9 mouse cellular contexts compared by ENCODE assay signal in the genomic region with DNA sequence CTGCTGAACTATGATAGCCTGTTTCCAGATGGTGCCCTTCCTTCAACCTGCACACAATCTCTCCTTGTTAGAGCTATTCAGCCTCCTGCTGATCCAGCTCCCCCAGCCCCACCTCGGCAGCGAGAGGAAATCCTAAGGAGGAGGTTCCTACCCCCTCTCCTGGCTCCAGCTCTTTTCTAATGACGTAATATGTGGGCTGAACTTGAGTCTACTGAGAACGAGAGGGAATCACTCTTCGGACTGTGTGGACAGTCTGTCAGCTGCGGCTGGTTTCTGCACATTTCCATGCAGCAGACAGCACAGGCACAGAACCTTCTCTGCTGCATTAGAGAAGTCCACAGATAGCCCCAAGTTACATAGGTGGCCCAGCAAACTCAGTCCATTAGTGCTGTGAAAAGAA. TPM values are rescaled to one million over a fixed set of nuclear protein-coding genes. Genes with fewer than 3 reads are reported as not detected.
DNase-seq lines count a peak whose midpoint lies in the region; ATAC-seq and TF ChIP-seq lines count a peak whose summit lies in the region.
"Had no signal": no experiment of that assay in that cellular context is flagged by ENCODE, and none has a peak within 500 bp of the region (broad histone marks: within the 10 kb centered on the region; RNA-seq: fewer than 3 reads in every experiment).

No protein-coding gene starts in this region.

- no peaks in the 10 kb centered on the region for H3K9me3 ChIP-seq in midbrain, embryonic 12.5 days
- no peaks in the 10 kb centered on the region for H3K9me3 ChIP-seq in stomach, embryonic 15.5 days

- peak; percentile 75 for ATAC-seq in midbrain, embryonic 12.5 days (ENCODE audit: low FRiP score, low read depth)
- peak; percentile 89 for ATAC-seq in stomach, embryonic 15.5 days (ENCODE audit: insufficient read depth, low FRiP score, low read depth)
- ATAC-seq in megakaryocyte, adult 5-6 weeks (ENCODE audit: poor library complexity, severe bottlenecking), result no peak

- 0 out of 2 replicates have a peak overlapping the region, but pooled peaks have one; percentile 42 for H3K27ac ChIP-seq in midbrain, embryonic 12.5 days (replicated peaks)
- H3K27ac ChIP-seq in stomach, embryonic 15.5 days, result peak overlapping the region; percentile 74

- peak; percentile 9 to 29 for DNase-seq in lung, adult 18-20 months
- DNase-seq in lung, adult 2 months, result no peak
- DNase-seq in forelimb bud, embryonic 11.5 days (ENCODE audit: low read depth, low spot score), result peak; percentile 86
- DNase-seq in heart, postnatal 4 days, result peak; percentile 63
- peak; percentile 15 to 38 for DNase-seq in layer of hippocampus, postnatal 14 days (ENCODE audit: low spot score in 2 of 2)

- peak overlapping the region; percentile 15; the same call in 1 of the 2 replicates for H3K4me2 ChIP-seq in midbrain, embryonic 12.5 days (replicated peaks)
- peak overlapping the region; percentile 63 for H3K4me2 ChIP-seq in stomach, embryonic 15.5 days

- H3K4me1 ChIP-seq in lung, adult 2 months (ENCODE audit: control insufficient read depth, insufficient read depth, low read length), result no peaks in the 10 kb centered on the region
- H3K4me1 ChIP-seq in midbrain, embryonic 12.5 days, result peaks cover 16% of the 10 kb centered on the region
- H3K4me1 ChIP-seq in stomach, embryonic 15.5 days, result 0 out of 2 replicates have a peak, but pooled peaks cover 9% of the 10 kb centered on the region

- no peak for TF ChIP-seq POLR2A in lung, adult 2 months (IDR thresholded peaks at IDR 0.05; ENCODE audit: borderline replicate concordance, extremely low read depth, low read depth, low read length)

- no peaks in the 10 kb centered on the region for H3K27me3 ChIP-seq in midbrain, embryonic 12.5 days
- H3K27me3 ChIP-seq in stomach, embryonic 15.5 days (replicated peaks), result no peaks in the 10 kb centered on the region
- H3K27me3 ChIP-seq: CH12.LX had no signal

- WGBS in lung, adult 2 months, result 14% methylated on average over 6 of the region's 6 CpGs
- WGBS in midbrain, embryonic 12.5 days, result 12% methylated on average over 6 of the region's 6 CpGs
- WGBS in stomach, embryonic 15.5 days, result 3% methylated on average over 6 of the region's 6 CpGs

- TF ChIP-seq CTCF in lung, adult 2 months (IDR thresholded peaks at IDR 0.05; ENCODE audit: insufficient read depth, low read length), result no peak

- H3K9ac ChIP-seq in midbrain, embryonic 12.5 days (replicated peaks), result 0 out of 2 replicates have a peak overlapping the region, but pooled peaks have one; percentile 11
- H3K9ac ChIP-seq in stomach, embryonic 15.5 days, result no peak overlapping the region

- no peaks in the 10 kb centered on the region for H3K36me3 ChIP-seq in midbrain, embryonic 12.5 days
- no peaks in the 10 kb centered on the region for H3K36me3 ChIP-seq in stomach, embryonic 15.5 days

- no peak overlapping the region for H3K4me3 ChIP-seq in lung, adult 2 months (replicated peaks; ENCODE audit: extremely low read depth, low read depth, low read length)
- no peak overlapping the region for H3K4me3 ChIP-seq in midbrain, embryonic 12.5 days
- peak overlapping the region; percentile 33 for H3K4me3 ChIP-seq in stomach, embryonic 15.5 days (replicated peaks)

RNA-seq across cellular contexts. Expression of a gene that starts 0.3 kb away (rescaled TPM):
- polyA plus RNA-seq in lung, adult 2 months (2012; rRNA removed), result 0.09 and 0.96 TPM in 2 replicates
- 1 to 10 TPM; 2.3 to 2.9 TPM for total RNA-seq in heart, postnatal 4 days (2021)
- total RNA-seq in layer of hippocampus, postnatal 14 days (2021), result 1 to 10 TPM; 1.1 to 1.4 TPM
- polyA plus RNA-seq in midbrain, embryonic 12.5 days (2016; fragmentation: Nextera tagmentation; extraction: Ambion mirVana), result 1.3 and 2.3 TPM in 2 replicates
- 17.1 and 17.8 TPM in 2 replicates for polyA plus RNA-seq in stomach, embryonic 15.5 days (2015; fragmentation: Nextera tagmentation; extraction: Ambion mirVana)
- total RNA-seq in megakaryocyte, adult 5-6 weeks (2015), result not detected in 2 replicates
- 0.15 and 0.61 TPM in 2 replicates for total RNA-seq in megakaryocyte, adult 5-6 weeks (2017)
